Mouse (Mus musculus) embryonic facial prominence, embryonic 11.5 days (tissue): Measurements from ENCODE around the gene Slc26a8. TPM values are rescaled to one million over a fixed set of nuclear protein-coding genes. Genes with fewer than 3 reads are reported as not detected.

Experiments used
- ATAC-seq: fragments of 200-750 bp; cut with Nextera tagmentation; replicated peaks from 2 replicates; pipeline ENCODE4 v1.8.0; 2017; ENCODE audit warnings: low read depth; ENCODE audit not compliant: insufficient number of reproducible peaks, low FRiP score, low TSS enrichment
- DNase-seq: peaks from one replicate; pipeline ENCODE4 v3.0.0-alpha.2; 2015; ENCODE audit warnings: low spot score
- H3K27ac ChIP-seq: fragments of 300-500 bp; sonication (generic); replicated peaks from 2 replicates; pipeline ENCODE4 v1.5.1; 2014; ENCODE audit warnings: mild to moderate bottlenecking, low read depth, low read length, control low read depth
- H3K27me3 ChIP-seq: fragments of 300-500 bp; sonication (generic); 2 replicates; pipeline ENCODE4 v1.6.1; 2014; ENCODE audit warnings: mild to moderate bottlenecking, low read length, moderate library complexity, mixed read lengths; ENCODE audit not compliant: control insufficient read depth, insufficient read depth
- H3K36me3 ChIP-seq: fragments of 300-500 bp; sonication (generic); replicated peaks from 2 replicates; pipeline ENCODE4 v1.6.1; 2014; ENCODE audit warnings: low read depth, mild to moderate bottlenecking, low read length, moderate library complexity, mixed read lengths; ENCODE audit not compliant: control insufficient read depth, insufficient read depth
- H3K4me1 ChIP-seq: fragments of 300-500 bp; sonication (generic); 2 replicates; pipeline ENCODE4 v1.6.1; 2014; ENCODE audit warnings: low read length, mixed read lengths; ENCODE audit not compliant: control insufficient read depth, insufficient read depth
- H3K4me2 ChIP-seq: fragments of 300-500 bp; sonication (generic); 2 replicates; pipeline ENCODE4 v1.6.1; 2014; ENCODE audit warnings: low read depth, mild to moderate bottlenecking, control low read depth, low read length, moderate library complexity
- H3K4me3 ChIP-seq: fragments of 300-500 bp; sonication (generic); 2 replicates; pipeline ENCODE4 v1.5.1; 2014; ENCODE audit warnings: low read depth, low read length, control low read depth
- H3K9ac ChIP-seq: fragments of 300-500 bp; sonication (generic); replicated peaks from 2 replicates; pipeline ENCODE4 v1.6.1; 2014; ENCODE audit warnings: mild to moderate bottlenecking, control low read depth, low read length
- H3K9me3 ChIP-seq: fragments of 300-500 bp; sonication (generic); replicated peaks from 2 replicates; pipeline ENCODE4 v1.6.1; 2016; ENCODE audit warnings: mild to moderate bottlenecking, low read length, inconsistent platforms, mixed read lengths; ENCODE audit not compliant: control insufficient read depth
- WGBS: fragments of 180-500 bp; shearing (Covaris S2); extraction: QIAGEN DNeasy Blood & Tissue Kit; methylation state at CpG from one replicate; pipeline ENCODE4 v1.1.7; 2014; 5-methylcytosine and 5-hydroxymethylcytosine counted together
- polyA plus RNA-seq: library from polyadenylated mRNA; unstranded; fragments of >200 nt; fragmentation: Nextera tagmentation; extraction: Ambion mirVana; gene quantifications from 2 replicates; pipeline ENCODE4 v1.2.1, GENCODE M21; 2014

Slc26a8 gene
- polyA plus RNA-seq, 1 experiment from 2014 or later: 0.55 TPM

DNA sequence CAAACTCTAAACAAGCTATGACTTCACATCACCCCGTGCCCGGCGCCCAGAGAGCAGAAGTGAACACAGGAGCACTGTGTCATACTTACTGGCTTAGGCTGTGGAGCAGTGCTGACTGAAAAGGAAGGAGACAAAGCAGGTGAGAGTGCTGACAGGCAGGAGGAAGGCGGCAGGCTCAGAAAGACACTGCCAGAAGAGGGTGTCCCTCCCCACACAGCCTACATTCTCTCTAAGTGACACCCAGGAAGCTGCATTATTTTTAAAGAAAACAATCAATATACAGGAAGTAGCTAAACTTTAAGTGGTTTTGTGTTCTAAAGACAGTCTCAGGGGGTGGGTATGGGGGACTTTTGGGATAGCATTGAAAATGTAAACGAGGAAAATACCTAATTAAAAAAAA, 89.3 kb downstream of the Slc26a8 start:
- 90% methylated on average over 5 of the region's 5 CpGs for WGBS
- Histone ChIP-seq H3K27me3 (no peaks in the 10 kb centered on the region), H3K36me3 (peaks cover 35% of the 10 kb centered on the region), H3K4me1 (no peaks in the 10 kb centered on the region), H3K9me3 (no peaks in the 10 kb centered on the region), H3K4me2 (no peak overlapping the region), H3K9ac (no peak overlapping the region), H3K27ac (no peak overlapping the region), H3K4me3 (no peak overlapping the region)
- ATAC-seq (no peak), DNase-seq (no peak)

DNA sequence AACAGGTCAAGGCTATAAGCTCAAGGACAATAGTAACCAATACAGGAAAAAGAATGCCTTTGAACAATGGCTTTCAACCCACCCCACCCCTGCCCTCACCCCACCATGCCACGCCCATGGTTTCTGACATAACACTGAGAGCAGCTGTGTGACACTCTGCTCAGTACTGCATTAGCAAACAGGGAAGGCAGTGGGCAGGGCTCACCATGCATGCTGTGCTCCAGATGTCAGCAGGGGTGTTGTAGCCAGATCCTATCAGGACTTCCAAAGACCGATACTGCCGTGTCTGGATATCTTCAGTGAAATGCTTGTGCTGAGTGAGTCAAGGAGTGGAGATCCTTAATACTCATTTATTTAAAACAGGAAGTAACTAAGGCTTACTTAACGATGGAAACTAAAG, 96.1 kb downstream of the Slc26a8 start:
- WGBS: 82% methylated on average over 4 of the region's 4 CpGs
- Histone ChIP-seq H3K4me1 (no peaks in the 10 kb centered on the region), H3K9ac (no peak overlapping the region), H3K4me2 (no peak overlapping the region), H3K36me3 (peaks cover 20% of the 10 kb centered on the region), H3K9me3 (no peaks in the 10 kb centered on the region), H3K4me3 (no peak overlapping the region), H3K27ac (no peak overlapping the region), H3K27me3 (no peaks in the 10 kb centered on the region)
- DNase-seq (no peak), ATAC-seq (no peak)

DNA sequence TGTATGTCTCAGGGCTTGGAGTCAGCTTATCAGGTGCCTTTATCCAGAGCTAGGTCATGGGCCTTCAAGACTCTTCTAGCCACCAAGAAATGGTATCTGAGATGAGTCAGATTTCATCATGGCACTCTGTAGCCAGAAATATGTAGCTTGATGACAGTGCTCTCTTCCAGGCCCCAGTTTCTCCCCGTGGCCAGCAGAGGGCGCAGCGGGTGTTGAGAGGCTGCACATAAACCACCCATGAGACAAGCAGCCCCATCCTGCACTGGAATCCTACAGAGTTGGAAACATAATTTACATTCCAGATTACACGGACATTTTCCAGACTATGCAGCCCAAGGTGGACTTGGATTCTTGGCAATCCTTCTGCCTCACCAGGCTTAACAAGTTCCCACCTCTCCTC, 97.0 kb downstream of the Slc26a8 start:
- ATAC-seq: no peak
- H3K4me1 ChIP-seq: no peaks in the 10 kb centered on the region
- H3K27ac ChIP-seq: no peak overlapping the region
- no peak overlapping the region for H3K9ac ChIP-seq
- 13% methylated on average over 4 of the region's 4 CpGs for WGBS
- H3K27me3 ChIP-seq: no peaks in the 10 kb centered on the region
- H3K36me3 ChIP-seq: peaks cover 21% of the 10 kb centered on the region
- peak; percentile 81 for DNase-seq
- no peaks in the 10 kb centered on the region for H3K9me3 ChIP-seq
- H3K4me2 ChIP-seq: no peak overlapping the region
- H3K4me3 ChIP-seq: no peak overlapping the region

DNA sequence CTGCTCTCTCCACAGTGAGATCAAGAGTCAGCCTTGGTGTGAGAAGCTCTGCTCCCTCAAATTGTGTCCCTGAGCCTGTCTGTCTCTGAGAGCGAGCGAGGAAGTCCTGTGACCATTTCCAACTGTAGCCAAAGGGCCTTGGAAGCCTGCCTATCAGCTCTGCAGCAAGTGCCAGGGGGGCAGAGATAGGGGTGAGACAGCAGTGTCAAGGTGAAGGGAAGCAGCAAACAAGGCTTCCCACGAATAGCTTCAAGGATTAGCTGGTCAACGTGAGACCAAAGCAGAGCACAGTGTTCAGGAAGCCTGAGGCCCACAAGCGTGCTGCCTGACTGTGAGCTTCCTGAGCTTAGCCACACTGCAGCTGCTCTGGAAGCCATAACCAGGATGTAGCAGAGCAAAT, 98.6 kb downstream of the Slc26a8 start:
- Histone ChIP-seq H3K9ac (no peak overlapping the region), H3K9me3 (no peaks in the 10 kb centered on the region), H3K4me2 (no peak overlapping the region), H3K27ac (no peak overlapping the region), H3K4me1 (no peaks in the 10 kb centered on the region), H3K36me3 (peaks cover 16% of the 10 kb centered on the region), H3K4me3 (no peak overlapping the region), H3K27me3 (no peaks in the 10 kb centered on the region)
- no peak for DNase-seq
- no peak for ATAC-seq
- WGBS: 94% methylated on average over 5 of the region's 5 CpGs

DNA sequence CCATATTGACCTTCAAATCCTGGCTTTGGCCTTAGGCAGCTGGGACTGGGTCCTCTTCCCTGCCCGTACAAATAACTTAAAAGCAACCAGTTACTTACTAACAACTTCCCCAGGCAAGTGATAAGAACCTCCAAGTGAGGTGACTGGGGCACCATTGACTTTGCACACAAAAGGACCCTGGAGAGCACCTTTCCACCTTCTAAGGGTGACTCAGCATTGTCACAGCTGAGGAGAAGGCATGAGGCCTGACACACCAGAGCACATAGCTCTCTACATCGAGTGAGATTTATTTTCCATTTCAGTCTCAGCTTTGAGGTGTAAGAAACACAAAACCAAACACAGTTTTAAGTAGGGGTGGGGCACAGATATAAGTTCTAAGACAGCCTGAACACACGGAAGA, 99.4 kb downstream of the Slc26a8 start:
- Histone ChIP-seq H3K9ac (no peak overlapping the region), H3K9me3 (no peaks in the 10 kb centered on the region), H3K27ac (no peak overlapping the region), H3K27me3 (no peaks in the 10 kb centered on the region), H3K4me1 (no peaks in the 10 kb centered on the region), H3K36me3 (peaks cover 16% of the 10 kb centered on the region), H3K4me2 (no peak overlapping the region), H3K4me3 (no peak overlapping the region)
- ATAC-seq (no peak), DNase-seq (no peak)
- WGBS: 86% methylated on average over 3 of the region's 3 CpGs

- H3K9ac ChIP-seq: no peak overlapping the region
- no peak overlapping the region for H3K27ac ChIP-seq
- peaks cover 14% of the 10 kb centered on the region for H3K36me3 ChIP-seq
- no peak overlapping the region for H3K4me2 ChIP-seq
- 81% methylated on average over 2 of the region's 2 CpGs for WGBS
- ATAC-seq (no peak), DNase-seq (no peak)
- H3K4me1 ChIP-seq: no peaks in the 10 kb centered on the region; the same call in 1 of the 2 replicates
- H3K27me3 ChIP-seq: no peaks in the 10 kb centered on the region
- no peak overlapping the region for H3K4me3 ChIP-seq
- H3K9me3 ChIP-seq: no peaks in the 10 kb centered on the region
These were observed 101.4 kb downstream of the Slc26a8 start for GRCm38 (mm10) chr17:28588591-28588990.

Other genes starting within 250 kb of the Slc26a8 start
- gene Fkbp5, start 172.7 kb downstream of the Slc26a8 start, polyA plus RNA-seq: 12.3 and 12.8 TPM in 2 replicates
- not detected in 2 replicates for gene Armc12, start 159.4 kb downstream of the Slc26a8 start, polyA plus RNA-seq
- gene Clpsl2, start 140.8 kb downstream of the Slc26a8 start, polyA plus RNA-seq: not detected in 2 replicates
- gene Clps, start 129.5 kb downstream of the Slc26a8 start, polyA plus RNA-seq: not detected in 2 replicates
- 0.34 TPM in 1 of 2 replicates, not detected in the other for gene Lhfpl5, start 114.6 kb downstream of the Slc26a8 start, polyA plus RNA-seq
- gene Srpk1, start 67.5 kb downstream of the Slc26a8 start, polyA plus RNA-seq: 130 and 135 TPM in 2 replicates
- 53.0 and 53.7 TPM in 2 replicates for gene Mapk14, start 1.1 kb upstream of the Slc26a8 start, polyA plus RNA-seq
- 0.62 and 1.5 TPM in 2 replicates for gene AC170998.1, start 35.9 kb upstream of the Slc26a8 start, polyA plus RNA-seq
- 10.3 and 11.5 TPM in 2 replicates for gene Mapk13, start 79.1 kb upstream of the Slc26a8 start, polyA plus RNA-seq
- 5.9 and 6.8 TPM in 2 replicates for gene Brpf3, start 110.9 kb upstream of the Slc26a8 start, polyA plus RNA-seq
- gene Pnpla1, start 168.2 kb upstream of the Slc26a8 start, polyA plus RNA-seq: not detected in 2 replicates
- gene 4930539E08Rik, start 225.1 kb upstream of the Slc26a8 start, polyA plus RNA-seq: 0.13 and 0.46 TPM in 2 replicates